Mouse (Mus musculus) testis, adult 2 months (tissue): ENCODE results near the gene Apol6.

Experiments
- CTCF ChIP-seq: fragments of 200-500 bp; IDR thresholded peaks from 2 replicates; pipeline ENCODE4 v1.5.1; 2012; ENCODE audit warnings: low read depth, mild to moderate bottlenecking, inconsistent platforms, low read length, moderate library complexity; ENCODE audit not compliant: control insufficient read depth, insufficient read depth, insufficient replicate concordance
- POLR2A ChIP-seq: fragments of 200-500 bp; IDR thresholded peaks from 2 replicates; pipeline ENCODE4 v1.6.1; 2012; ENCODE audit warnings: low read depth, mild to moderate bottlenecking, inconsistent platforms, low read length, moderate library complexity; ENCODE audit not compliant: control insufficient read depth

- TF ChIP-seq CTCF (no peak), POLR2A (no peak)
Observed at GRCm38 (mm10) chr15:76998878-76999588, 45.5 kb upstream of the Apol6 start.
